Mouse (Mus musculus): ENCODE data around the gene Gm10184. TPM values are rescaled to one million over a fixed set of nuclear protein-coding genes. Genes with fewer than 3 reads are reported as not detected.
"Not testable (repeated sequence)": the region's sequence is repeated elsewhere in the genome, so short reads cannot be mapped to it uniquely, and the experiment has no call there.

Gene Gm10184
- total RNA-seq (2021): 10 to 100 TPM; 10.9 to 12.0 TPM

- intact Hi-C loops (cut with DNase I): no loop called here
- DNase-seq (ENCODE audit: low spot score in 2 of 2): no peak
These were observed at the start of gene Gm10184 for GRCm38 (mm10) chr17:89910349-89910748. Gene Gm10184, minus strand, starts transcription at chr17:89910449.

- intact Hi-C loops (cut with DNase I): no loop called here
- DNase-seq (ENCODE audit: low spot score in 2 of 2): no peak
These were observed 23.7 kb upstream of the Gm10184 start for GRCm38 (mm10) chr17:89933950-89934349.

- intact Hi-C loops (cut with DNase I): no loop called here
- no peak for DNase-seq (ENCODE audit: low spot score in 2 of 2)
These were observed 2.6 kb downstream of the Gm10184 start for GRCm38 (mm10) chr17:89907686-89908085.

GRCm38 (mm10) chr17:89904701-89905100 is 5.5 kb downstream of the Gm10184 start:
- intact Hi-C loops (cut with DNase I); DNase-seq (ENCODE audit: low spot score in 2 of 2): not testable (repeated sequence)

GRCm38 (mm10) chr17:89902767-89903166 is 7.5 kb downstream of the Gm10184 start:
- intact Hi-C loops (cut with DNase I): no loop called here
- DNase-seq (ENCODE audit: low spot score in 2 of 2): no peak

- no peak for DNase-seq (ENCODE audit: low spot score in 2 of 2)
- intact Hi-C loops (cut with DNase I): no loop called here
These were observed 9.6 kb downstream of the Gm10184 start for GRCm38 (mm10) chr17:89900610-89901009.

- DNase-seq (ENCODE audit: low spot score in 2 of 2): no peak
- intact Hi-C loops (cut with DNase I): no loop called here
These were observed 10.4 kb downstream of the Gm10184 start for GRCm38 (mm10) chr17:89899813-89900212.

- peak; percentile 11 to 60 for DNase-seq (ENCODE audit: low spot score in 2 of 2)
- intact Hi-C loops (cut with DNase I): no loop called here
These were observed 45.3 kb downstream of the Gm10184 start for GRCm38 (mm10) chr17:89864996-89865395.
